ENCODE assay signal across 10 mouse cellular contexts in genomic region chr9:99469681-99470273, GRCm38 (mm10). TPM values are rescaled to one million over a fixed set of nuclear protein-coding genes. Genes with fewer than 3 reads are reported as not detected.
DNase-seq lines count a peak whose midpoint lies in the region; ATAC-seq and TF ChIP-seq lines count a peak whose summit lies in the region.
"Had no signal": no experiment of that assay in that cellular context is flagged by ENCODE, and none has a peak within 500 bp of the region (broad histone marks: within the 10 kb centered on the region; RNA-seq: fewer than 3 reads in every experiment).

No protein-coding gene starts in this region.

- peaks cover 3 to 15% of the 10 kb centered on the region in 2 experiments; a peak in 3 of 4 replicates for H3K4me1 ChIP-seq in liver, embryonic 14.5 days (replicated peaks; ENCODE audit: control insufficient read depth in 2 of 2, insufficient read depth in 2 of 2, low read length in 1 of 2)
- H3K4me1 ChIP-seq: embryonic facial prominence, embryonic 13.5 days had no signal

- H3K4me2 ChIP-seq in liver, embryonic 14.5 days (ENCODE audit: low read depth) = peak overlapping the region; percentile 51
- H3K4me2 ChIP-seq: embryonic facial prominence, embryonic 13.5 days had no signal

- no peaks in the 10 kb centered on the region for H3K27me3 ChIP-seq in liver, embryonic 14.5 days (ENCODE audit: control insufficient read depth, insufficient read depth, low read length)
- H3K27me3 ChIP-seq: embryonic facial prominence, embryonic 13.5 days had no signal

- H3K9me3 ChIP-seq in liver, embryonic 14.5 days (ENCODE audit: control insufficient read depth, low read length) = no peaks in the 10 kb centered on the region
- H3K9me3 ChIP-seq: embryonic facial prominence, embryonic 13.5 days had no signal

- no peak overlapping the region for H3K9ac ChIP-seq in liver, embryonic 14.5 days (replicated peaks)
- H3K9ac ChIP-seq: embryonic facial prominence, embryonic 13.5 days had no signal

- TF ChIP-seq CTCF in liver, embryonic 14.5 days (IDR thresholded peaks at IDR 0.05; ENCODE audit: low read depth) = peak; percentile 51; the same call in 1 of the 2 replicates

- WGBS in liver, embryonic 14.5 days (ENCODE audit: insufficient replicate concordance) = 43% methylated on average over 8 of the region's 8 CpGs

- TF ChIP-seq EP300 in liver, embryonic 14.5 days (IDR thresholded peaks at IDR 0.05; ENCODE audit: low read depth) = no peak

- peak; percentile 46 for DNase-seq in adrenal gland, adult 2 months
- DNase-seq in adrenal gland, postnatal 4 days (ENCODE audit: low spot score in 2 of 2) = no peak
- peak; percentile 38 for DNase-seq in urinary bladder, postnatal 14 days (ENCODE audit: low spot score)
- no peak for DNase-seq in urinary bladder, adult 2 months (ENCODE audit: low spot score)
- peak in 1 of 3 experiments; percentile 12 for DNase-seq in liver, embryonic 14.5 days (ENCODE audit: low read depth in 3 of 3, low spot score in 3 of 3)
- DNase-seq in ovary, adult 18-20 months (ENCODE audit: low spot score) = no peak
- no peak for DNase-seq in right cerebral cortex, postnatal 25 days
- no peak for DNase-seq in ovary, postnatal 14 days (ENCODE audit: low spot score)

- ATAC-seq in liver, embryonic 14.5 days (ENCODE audit: insufficient read depth) = peak; percentile 22; the same call in 1 of the 2 replicates

- no peak overlapping the region; a peak in 2 of 4 replicates for H3K4me3 ChIP-seq in liver, embryonic 14.5 days (ENCODE audit: insufficient read depth in 1 of 2, low read depth in 2 of 2, low read length in 2 of 2)
- H3K4me3 ChIP-seq: embryonic facial prominence, embryonic 13.5 days had no signal

- H3K36me3 ChIP-seq in liver, embryonic 14.5 days (replicated peaks; ENCODE audit: control insufficient read depth, insufficient read depth, low read depth) = no peaks in the 10 kb centered on the region

- H3K27ac ChIP-seq in liver, embryonic 14.5 days = no peak overlapping the region
- H3K27ac ChIP-seq: embryonic facial prominence, embryonic 13.5 days had no signal

RNA-seq across cellular contexts. Expression of gene Nme9, which starts 18.5 kb away (rescaled TPM):
- not detected for total RNA-seq in adrenal gland, adult 2 months (2021)
- polyA plus RNA-seq in adrenal gland, adult 2 months (2012; rRNA removed) = not detected in 2 replicates
- not detected for total RNA-seq in adrenal gland, postnatal 4 days (2021)
- polyA plus RNA-seq in urinary bladder, adult 2 months (2012; rRNA removed) = 0.10 and 0.12 TPM in 2 replicates
- 0.03 and 0.11 TPM in 2 replicates for polyA plus RNA-seq in liver, embryonic 14.5 days (2012; rRNA removed)
- not detected in 2 replicates for polyA plus RNA-seq in liver, embryonic 14.5 days (2014; fragmentation: Nextera tagmentation; extraction: Ambion mirVana)
- total RNA-seq: hematopoietic stem cell, adult 5-6 weeks had no signal
- polyA plus RNA-seq: embryonic facial prominence, embryonic 13.5 days had no signal

RNA-seq across cellular contexts. Expression of gene Mras, which starts 32.6 kb away (rescaled TPM):
- total RNA-seq in adrenal gland, adult 2 months (2021) = 10 to 100 TPM; 61.0 to 61.1 TPM
- 31.4 and 33.1 TPM in 2 replicates for polyA plus RNA-seq in adrenal gland, adult 2 months (2012; rRNA removed)
- 10 to 100 TPM; 42.8 to 55.3 TPM for total RNA-seq in adrenal gland, postnatal 4 days (2021)
- 31.1 and 32.7 TPM in 2 replicates for polyA plus RNA-seq in urinary bladder, adult 2 months (2012; rRNA removed)
- 2.0 and 2.7 TPM in 2 replicates for polyA plus RNA-seq in liver, embryonic 14.5 days (2012; rRNA removed)
- 3.5 TPM in 2 replicates for polyA plus RNA-seq in liver, embryonic 14.5 days (2014; fragmentation: Nextera tagmentation; extraction: Ambion mirVana)

Comparison
In these comparisons a context has a peak if more than half of its experiments do, and no peak if none do; other contexts are left out.
1. DNase-seq: peak in adrenal gland, adult 2 months (single experiment) and urinary bladder, postnatal 14 days (single experiment); none in adrenal gland, postnatal 4 days (0 of 2), urinary bladder, adult 2 months (single experiment), ovary, adult 18-20 months (single experiment), right cerebral cortex, postnatal 25 days (single experiment) and ovary, postnatal 14 days (single experiment).